Mouse (Mus musculus): ENCODE data around the gene Olfr828.

Gene Olfr828

DNA sequence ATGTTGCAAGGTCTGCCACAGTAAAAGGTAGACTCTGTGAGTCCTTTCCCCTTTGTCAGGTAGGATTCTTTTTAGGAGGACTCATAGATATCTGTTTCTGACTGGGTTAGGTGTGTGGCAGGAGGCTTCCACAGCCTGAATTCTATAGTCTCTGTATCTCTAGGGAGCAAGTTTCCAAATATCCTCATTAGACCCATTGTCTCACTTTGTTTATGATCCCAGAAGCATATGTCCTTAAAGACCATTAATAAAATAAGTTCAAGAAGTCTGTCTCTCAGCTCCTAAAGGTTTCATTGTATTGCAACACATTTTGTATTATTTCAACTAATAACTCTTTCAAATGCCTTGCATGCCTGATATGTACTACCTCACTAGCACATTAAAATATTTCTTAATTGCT is at the start of gene Olfr828:
Gene Olfr828, minus strand, starts transcription at position 101 of the 400 bp plus-strand sequence.
- in situ Hi-C loops (cut with MboI, MseI), result no loop called here

- in situ Hi-C loops (cut with MboI, MseI), result no loop called here
Observed at GRCm38 (mm10) chr9:18854633-18855032, 35.3 kb upstream of the Olfr828 start, which contains the start of gene Olfr829. Gene Olfr829, plus strand, starts transcription at chr9:18854933.

DNA sequence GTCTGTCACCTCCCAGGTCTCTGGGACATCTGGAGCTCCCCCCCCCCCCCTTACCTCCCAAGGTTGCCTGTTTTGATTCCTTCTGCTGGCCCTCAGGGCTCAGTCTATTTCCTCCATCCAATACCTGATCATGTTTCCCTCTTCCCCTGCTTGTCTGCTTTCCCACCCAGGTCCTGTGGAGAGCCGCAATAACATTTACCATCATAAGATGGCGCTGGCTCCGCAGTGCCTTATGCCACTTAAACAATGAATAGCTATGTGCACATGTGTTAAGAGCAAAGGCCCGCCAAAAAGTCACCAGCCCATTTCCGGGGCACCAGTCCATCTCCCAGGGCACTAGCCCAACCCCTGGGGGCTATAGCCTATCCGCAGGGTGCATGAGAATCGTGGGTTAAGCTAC is 34.0 kb downstream of the Olfr828 start:
- in situ Hi-C loops (cut with MboI, MseI), result no loop called here

GRCm38 (mm10) chr9:18779476-18779875 is 39.9 kb downstream of the Olfr828 start:
- in situ Hi-C loops (cut with MboI, MseI), result no loop called here

- in situ Hi-C loops (cut with MboI, MseI), result no loop called here
Observed at GRCm38 (mm10) chr9:18778981-18779380, 40.3 kb downstream of the Olfr828 start.

Measured in T-helper 2 cell (primary cell).